Mouse (Mus musculus): ENCODE data around the gene Ano6. TPM values are rescaled to one million over a fixed set of nuclear protein-coding genes. Genes with fewer than 3 reads are reported as not detected.

The Ano6 gene
- polyA plus RNA-seq, 1 experiment from 2014 or later, result 57.3 TPM

DNA sequence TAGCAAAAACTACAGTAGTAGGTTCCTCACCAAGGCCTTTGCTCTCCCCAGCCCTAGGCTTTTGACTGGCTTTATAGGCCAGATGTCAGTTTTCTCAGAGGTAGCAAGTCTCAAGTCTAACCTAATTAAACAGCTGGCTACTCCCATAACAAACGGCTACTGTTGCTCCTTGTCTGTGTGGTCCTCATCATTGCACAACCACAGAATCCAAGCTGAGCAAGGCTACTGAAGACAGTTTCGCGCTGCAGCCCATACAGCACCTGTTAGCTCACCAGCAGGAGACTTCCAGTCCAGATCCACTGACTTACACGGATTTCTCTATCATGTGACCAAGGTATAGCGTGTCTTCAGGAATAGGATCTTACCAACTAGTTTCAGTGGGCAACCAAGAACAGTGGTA, 55.5 kb downstream of the Ano6 start:
- Histone ChIP-seq H3K4me1 (ENCODE audit: control insufficient read depth, insufficient read depth, low read length) (peaks cover 18% of the 10 kb centered on the region), H3K36me3 (ENCODE audit: control insufficient read depth, insufficient read depth, low read length) (no peaks in the 10 kb centered on the region), H3K9me3 (ENCODE audit: control insufficient read depth, low read length) (no peaks in the 10 kb centered on the region), H3K27ac (replicated peaks; ENCODE audit: low read depth, low read length) (no peak overlapping the region), H3K4me2 (ENCODE audit: low read depth, low read length) (no peak overlapping the region), H3K27me3 (replicated peaks; ENCODE audit: control insufficient read depth, insufficient read depth, low read length) (no peaks in the 10 kb centered on the region), H3K9ac (ENCODE audit: low read depth, low read length) (no peak overlapping the region), H3K4me3 (ENCODE audit: low read depth, low read length) (no peak overlapping the region)
- DNase-seq (ENCODE audit: low spot score) (no peak), ATAC-seq (ENCODE audit: low read depth) (no peak; the same call in 1 of the 2 replicates)
- 75% methylated on average over 5 of the region's 5 CpGs for WGBS

DNA sequence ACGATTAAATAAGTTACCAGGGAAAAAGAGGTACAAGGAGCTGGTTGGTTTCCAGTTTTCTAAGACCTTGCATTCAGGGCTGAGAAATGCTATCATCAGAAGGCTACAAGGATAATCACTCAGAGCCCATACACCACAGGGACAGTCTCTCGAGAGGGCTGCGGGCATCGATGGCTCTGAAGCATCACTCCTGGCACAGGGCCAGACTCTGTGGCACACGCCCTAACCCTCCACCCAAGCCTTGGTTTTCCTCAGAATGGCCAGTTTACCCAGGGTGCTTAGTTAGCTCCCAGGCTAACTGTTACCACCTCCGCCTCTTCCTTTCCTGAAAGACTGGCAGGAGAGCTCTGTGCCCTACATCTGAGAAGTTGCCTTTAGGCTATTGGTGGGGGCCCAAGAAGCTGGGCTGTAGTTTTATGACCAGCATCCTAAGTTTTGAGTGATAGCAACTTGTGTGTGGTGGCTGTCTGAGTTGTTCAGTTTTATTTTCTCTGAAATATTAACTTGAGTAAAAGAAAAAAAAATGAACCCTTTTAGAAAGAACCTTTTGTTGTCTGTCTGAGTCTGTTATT, 57.9 kb downstream of the Ano6 start:
- Histone ChIP-seq H3K4me1 (ENCODE audit: control insufficient read depth, insufficient read depth, low read length) (peaks cover 18% of the 10 kb centered on the region), H3K9ac (ENCODE audit: low read depth, low read length) (no peak overlapping the region), H3K27me3 (replicated peaks; ENCODE audit: control insufficient read depth, insufficient read depth, low read length) (no peaks in the 10 kb centered on the region), H3K9me3 (ENCODE audit: control insufficient read depth, low read length) (no peaks in the 10 kb centered on the region), H3K4me2 (ENCODE audit: low read depth, low read length) (no peak overlapping the region), H3K4me3 (ENCODE audit: low read depth, low read length) (no peak overlapping the region), H3K36me3 (ENCODE audit: control insufficient read depth, insufficient read depth, low read length) (no peaks in the 10 kb centered on the region), H3K27ac (replicated peaks; ENCODE audit: low read depth, low read length) (peak overlapping the region; percentile 41)
- DNase-seq (ENCODE audit: low spot score) (peak; percentile 45), ATAC-seq (ENCODE audit: low read depth) (no peak)
- 47% methylated on average over 6 of the region's 6 CpGs for WGBS

DNA sequence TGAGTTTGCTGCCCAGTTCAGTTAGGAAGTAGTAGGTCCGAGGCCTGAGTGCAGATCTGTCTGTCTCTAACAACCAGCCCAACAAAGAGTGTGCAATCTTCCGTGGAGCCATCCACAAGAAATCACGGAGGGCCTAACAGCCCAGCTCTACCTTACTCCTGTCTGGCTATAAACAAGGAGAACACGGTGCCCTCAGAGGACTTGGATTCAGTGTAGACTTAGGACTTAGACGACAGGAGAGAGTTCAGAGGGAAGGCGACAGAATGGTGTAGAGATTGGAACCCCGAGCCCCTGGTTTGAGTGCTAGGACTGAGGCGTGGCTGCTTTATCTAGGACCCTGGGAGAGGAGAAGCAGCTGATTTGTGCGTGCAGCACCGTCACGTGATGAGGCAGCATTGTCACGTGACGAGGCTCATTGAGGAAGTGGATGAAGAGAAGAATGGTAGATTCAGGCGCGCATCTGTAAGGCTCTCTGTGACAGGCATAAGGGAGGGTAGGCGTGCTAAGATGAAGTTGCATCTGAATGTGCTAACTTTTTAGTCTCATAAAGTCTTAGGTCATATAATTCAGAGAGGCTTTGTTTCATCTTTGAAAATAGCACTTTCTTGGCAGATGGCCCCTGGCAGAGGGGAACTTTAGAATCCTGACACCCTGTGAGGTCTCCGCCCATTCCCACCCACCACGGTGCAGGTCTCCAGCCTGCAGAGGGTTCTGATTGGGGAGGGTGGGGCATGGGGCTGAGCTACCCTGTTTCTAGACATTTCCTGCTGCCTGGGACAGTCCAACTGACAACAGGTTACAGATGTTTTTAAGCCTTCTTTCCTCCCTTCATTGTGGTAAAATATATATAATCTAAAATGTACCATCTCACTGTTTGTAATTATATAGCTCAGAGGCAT, 59.1 kb downstream of the Ano6 start:
- WGBS, result 71% methylated on average over 18 of the region's 18 CpGs
- Histone ChIP-seq H3K27ac (replicated peaks; ENCODE audit: low read depth, low read length) (peak overlapping the region; percentile 35), H3K9ac (ENCODE audit: low read depth, low read length) (no peak overlapping the region), H3K27me3 (replicated peaks; ENCODE audit: control insufficient read depth, insufficient read depth, low read length) (no peaks in the 10 kb centered on the region), H3K36me3 (ENCODE audit: control insufficient read depth, insufficient read depth, low read length) (no peaks in the 10 kb centered on the region), H3K9me3 (ENCODE audit: control insufficient read depth, low read length) (no peaks in the 10 kb centered on the region), H3K4me3 (ENCODE audit: low read depth, low read length) (no peak overlapping the region), H3K4me1 (ENCODE audit: control insufficient read depth, insufficient read depth, low read length) (peaks cover 18% of the 10 kb centered on the region), H3K4me2 (ENCODE audit: low read depth, low read length) (no peak overlapping the region)
- DNase-seq (ENCODE audit: low spot score) (peak; percentile 61), ATAC-seq (ENCODE audit: low read depth) (peak; percentile 71)

DNA sequence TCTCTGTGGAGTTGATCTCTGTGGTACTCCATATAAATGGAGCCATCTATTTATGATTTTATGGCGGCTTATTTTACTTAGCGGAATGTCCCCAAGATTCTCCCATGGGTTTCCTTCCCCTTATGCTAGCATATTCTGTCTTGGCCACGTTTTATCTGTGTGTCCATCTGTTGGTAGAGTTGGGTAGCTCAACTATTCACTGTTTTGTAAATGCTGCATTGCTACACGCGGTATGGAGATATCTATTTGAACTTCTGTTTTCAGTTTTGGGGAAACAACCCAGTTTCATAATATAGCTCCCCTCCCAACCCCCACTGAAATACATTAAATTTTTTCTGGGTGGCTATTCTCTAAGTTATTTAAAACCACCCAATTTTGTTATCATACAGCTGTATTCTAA, 59.9 kb downstream of the Ano6 start:
- no peaks in the 10 kb centered on the region for H3K9me3 ChIP-seq (ENCODE audit: control insufficient read depth, low read length)
- no peak overlapping the region for H3K4me2 ChIP-seq (ENCODE audit: low read depth, low read length)
- DNase-seq (ENCODE audit: low spot score), result no peak
- H3K4me3 ChIP-seq (ENCODE audit: low read depth, low read length), result no peak overlapping the region
- H3K27ac ChIP-seq (replicated peaks; ENCODE audit: low read depth, low read length), result no peak overlapping the region
- no peak overlapping the region for H3K9ac ChIP-seq (ENCODE audit: low read depth, low read length)
- no peak for ATAC-seq (ENCODE audit: low read depth)
- H3K36me3 ChIP-seq (ENCODE audit: control insufficient read depth, insufficient read depth, low read length), result no peaks in the 10 kb centered on the region
- no peaks in the 10 kb centered on the region for H3K27me3 ChIP-seq (replicated peaks; ENCODE audit: control insufficient read depth, insufficient read depth, low read length)
- 84% methylated on average over 5 of the region's 5 CpGs for WGBS
- peaks cover 19% of the 10 kb centered on the region for H3K4me1 ChIP-seq (ENCODE audit: control insufficient read depth, insufficient read depth, low read length)

DNA sequence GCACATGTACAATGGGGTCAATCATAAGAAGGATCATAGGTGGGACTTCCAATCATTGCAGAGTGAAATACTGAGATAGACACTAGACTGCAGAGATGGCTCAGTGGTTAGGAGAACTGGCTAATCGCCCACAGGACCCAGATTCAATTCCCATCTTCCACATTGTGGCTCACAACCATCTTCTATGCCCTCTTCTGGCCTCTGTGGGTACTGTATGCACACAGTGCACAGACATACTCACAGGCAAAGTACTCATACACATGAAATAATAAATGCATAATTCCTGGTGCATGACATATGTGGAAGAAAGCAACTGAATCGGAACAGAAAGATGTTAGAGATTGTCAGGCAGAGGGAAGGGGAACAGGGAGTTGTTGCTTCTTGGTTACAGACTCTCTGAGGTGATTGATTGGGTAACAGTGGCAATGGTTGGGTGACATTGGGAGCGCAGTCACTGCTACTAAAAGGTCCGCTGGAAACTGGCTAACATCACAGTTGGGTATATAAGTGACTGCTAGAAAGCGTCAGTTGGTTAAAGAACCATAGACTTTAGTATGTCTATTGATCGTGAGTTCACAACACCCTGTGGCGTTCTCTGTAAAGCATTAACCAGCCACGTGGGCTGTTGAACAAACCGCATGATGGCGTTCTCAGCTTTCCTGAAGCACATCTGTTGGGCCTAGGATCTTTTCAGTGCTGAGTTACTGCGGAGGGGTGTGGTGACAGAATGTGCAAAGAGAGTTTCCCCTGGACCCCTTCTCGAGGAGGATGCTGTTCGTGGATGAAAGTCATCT, 64.6 kb downstream of the Ano6 start:
- Histone ChIP-seq H3K4me3 (ENCODE audit: low read depth, low read length) (no peak overlapping the region), H3K9ac (ENCODE audit: low read depth, low read length) (0 out of 2 replicates have a peak overlapping the region, but pooled peaks have one; percentile 14), H3K36me3 (ENCODE audit: control insufficient read depth, insufficient read depth, low read length) (no peaks in the 10 kb centered on the region), H3K9me3 (ENCODE audit: control insufficient read depth, low read length) (no peaks in the 10 kb centered on the region), H3K27ac (replicated peaks; ENCODE audit: low read depth, low read length) (no peak overlapping the region), H3K4me2 (ENCODE audit: low read depth, low read length) (no peak overlapping the region), H3K4me1 (ENCODE audit: control insufficient read depth, insufficient read depth, low read length) (peaks cover 10% of the 10 kb centered on the region), H3K27me3 (replicated peaks; ENCODE audit: control insufficient read depth, insufficient read depth, low read length) (no peaks in the 10 kb centered on the region)
- ATAC-seq (ENCODE audit: low read depth), result no peak
- 73% methylated on average over 13 of the region's 13 CpGs for WGBS
- no peak for DNase-seq (ENCODE audit: low spot score)

DNA sequence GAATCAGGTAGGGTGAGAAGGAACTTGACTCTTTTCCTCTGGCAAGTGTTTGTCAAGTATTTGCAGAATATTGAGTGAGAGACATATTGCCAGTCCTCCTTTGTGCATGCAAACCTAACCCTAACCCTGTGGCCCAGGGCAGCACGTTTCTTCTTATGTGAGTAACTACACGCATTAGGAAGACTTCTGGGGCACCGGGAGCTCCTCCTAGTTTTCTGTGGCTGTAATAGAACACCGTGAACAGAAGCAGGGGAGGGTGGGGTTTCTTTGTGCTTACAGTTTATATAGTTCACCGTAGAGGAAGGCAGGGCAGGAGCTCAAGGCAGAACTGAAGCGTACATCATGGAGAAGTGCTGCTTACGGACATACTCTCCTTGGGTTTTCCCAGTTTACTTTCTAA, 65.3 kb downstream of the Ano6 start:
- peaks cover 7% of the 10 kb centered on the region for H3K4me1 ChIP-seq (ENCODE audit: control insufficient read depth, insufficient read depth, low read length)
- H3K36me3 ChIP-seq (ENCODE audit: control insufficient read depth, insufficient read depth, low read length), result no peaks in the 10 kb centered on the region
- no peak overlapping the region for H3K4me3 ChIP-seq (ENCODE audit: low read depth, low read length)
- 0 out of 2 replicates have a peak overlapping the region, but pooled peaks have one; percentile 14 for H3K9ac ChIP-seq (ENCODE audit: low read depth, low read length)
- H3K9me3 ChIP-seq (ENCODE audit: control insufficient read depth, low read length), result no peaks in the 10 kb centered on the region
- DNase-seq (ENCODE audit: low spot score) (peak; percentile 70), ATAC-seq (ENCODE audit: low read depth) (peak; percentile 72; the same call in 1 of the 2 replicates)
- H3K27me3 ChIP-seq (replicated peaks; ENCODE audit: control insufficient read depth, insufficient read depth, low read length), result no peaks in the 10 kb centered on the region
- no peak overlapping the region; the same call in 1 of the 2 replicates for H3K27ac ChIP-seq (replicated peaks; ENCODE audit: low read depth, low read length)
- WGBS, result 27% methylated on average over 7 of the region's 7 CpGs
- no peak overlapping the region for H3K4me2 ChIP-seq (ENCODE audit: low read depth, low read length)

DNA sequence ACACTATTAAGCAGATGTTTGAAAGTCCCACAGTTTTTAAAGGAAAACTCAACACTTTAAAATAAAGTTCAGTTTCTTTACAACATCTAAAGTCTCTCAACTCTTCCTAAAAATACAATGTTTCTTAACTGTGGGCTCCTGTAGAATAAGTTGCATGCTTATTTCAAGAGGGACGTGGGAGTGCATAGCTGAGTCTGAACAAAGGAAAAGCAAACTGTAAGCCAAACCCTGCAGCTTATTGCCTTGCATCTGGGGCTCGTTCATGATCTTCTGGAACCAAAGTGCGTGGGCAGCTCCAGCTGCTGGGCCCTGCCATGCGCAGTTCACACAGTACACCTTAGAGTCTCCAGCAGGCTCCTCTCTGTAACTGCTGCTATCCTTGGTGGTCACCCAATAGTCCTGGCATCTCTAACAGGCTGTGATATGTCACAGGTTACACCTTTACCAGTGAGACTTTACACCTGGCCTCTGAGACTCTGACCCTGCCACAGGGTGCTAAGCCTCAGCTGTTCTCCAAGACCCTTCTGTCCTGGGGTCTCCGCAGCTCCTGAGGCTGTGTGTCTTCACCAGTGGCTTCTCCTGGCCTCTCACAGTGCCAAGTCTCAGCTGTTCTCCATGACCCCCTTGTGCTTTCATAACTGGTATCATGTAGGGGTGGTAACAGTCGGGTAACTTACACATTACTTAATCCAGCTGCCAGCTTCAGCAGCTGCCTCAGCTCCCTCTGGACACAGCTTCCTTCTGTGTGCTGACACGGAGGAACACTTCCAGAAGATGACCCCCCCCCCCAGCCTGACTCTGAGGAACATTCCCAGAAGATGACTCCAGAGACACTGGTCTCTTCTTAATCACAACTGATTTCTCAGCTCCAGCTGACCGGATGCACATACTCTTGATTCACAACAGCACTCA, 66.3 kb downstream of the Ano6 start:
- WGBS, result 73% methylated on average over 7 of the region's 8 CpGs
- no peak overlapping the region for H3K4me3 ChIP-seq (ENCODE audit: low read depth, low read length)
- H3K9ac ChIP-seq (ENCODE audit: low read depth, low read length), result no peak overlapping the region
- ATAC-seq (ENCODE audit: low read depth) (peak; percentile 76; the same call in 1 of the 2 replicates), DNase-seq (ENCODE audit: low spot score) (peak; percentile 57)
- no peaks in the 10 kb centered on the region for H3K27me3 ChIP-seq (replicated peaks; ENCODE audit: control insufficient read depth, insufficient read depth, low read length)
- H3K27ac ChIP-seq (replicated peaks; ENCODE audit: low read depth, low read length), result no peak overlapping the region; the same call in 1 of the 2 replicates
- H3K36me3 ChIP-seq (ENCODE audit: control insufficient read depth, insufficient read depth, low read length), result no peaks in the 10 kb centered on the region
- H3K9me3 ChIP-seq (ENCODE audit: control insufficient read depth, low read length), result no peaks in the 10 kb centered on the region
- peaks cover 7% of the 10 kb centered on the region for H3K4me1 ChIP-seq (ENCODE audit: control insufficient read depth, insufficient read depth, low read length)
- no peak overlapping the region for H3K4me2 ChIP-seq (ENCODE audit: low read depth, low read length)

Measured in embryonic facial prominence, embryonic 14.5 days (tissue).